Mouse (Mus musculus): ENCODE data around the gene H2afj.

Gene H2afj

DNA sequence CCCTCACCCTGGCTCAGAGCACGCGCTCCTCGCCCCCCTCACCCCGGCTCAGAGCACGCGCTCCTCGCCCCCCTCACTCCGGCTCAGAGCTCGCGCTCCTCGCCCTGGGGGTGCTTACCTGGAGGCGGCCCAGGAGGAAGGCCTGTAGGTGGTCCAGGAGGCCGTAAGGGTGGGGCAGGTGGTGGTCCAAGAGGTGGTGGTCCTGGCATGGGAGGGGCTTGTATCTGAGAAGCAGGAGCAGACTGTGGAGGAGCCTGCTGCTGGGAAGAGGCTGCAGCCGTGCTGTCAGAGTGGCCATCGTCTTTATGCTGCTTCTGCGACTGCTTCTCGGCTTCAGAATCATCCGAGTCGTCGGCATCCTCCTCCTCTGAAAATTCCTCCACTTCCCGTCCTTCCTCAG lies 8.8 kb downstream of the H2afj start:
- no peak for DNase-seq (ENCODE audit: low read depth, low spot score)
- Histone ChIP-seq H3K36me3 (ENCODE audit: control insufficient read depth, insufficient read depth, low read length, poor library complexity, severe bottlenecking) (peaks cover 17% of the 10 kb centered on the region), H3K27me3 (ENCODE audit: control insufficient read depth, insufficient read depth, low read length, poor library complexity, severe bottlenecking) (no peaks in the 10 kb centered on the region)

DNA sequence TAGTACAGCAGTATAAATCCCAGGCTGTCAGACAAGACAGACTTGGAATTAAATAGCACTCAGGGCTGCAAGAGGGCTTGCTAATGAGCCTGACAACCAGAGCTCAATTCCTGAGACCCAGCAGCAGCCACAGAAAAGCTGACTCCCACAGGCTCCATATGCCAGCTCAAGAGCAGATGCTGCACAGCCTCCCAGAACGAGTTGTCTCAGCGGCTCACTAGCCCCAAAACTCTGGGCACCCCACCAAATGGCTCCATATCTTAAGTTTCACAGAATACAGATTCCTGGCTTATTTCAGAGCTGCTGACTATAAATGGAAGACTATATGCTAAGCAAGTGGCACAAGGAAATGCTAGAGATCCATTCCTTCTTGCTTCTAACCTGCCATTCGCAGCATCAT lies 9.5 kb downstream of the H2afj start:
- Histone ChIP-seq H3K36me3 (ENCODE audit: control insufficient read depth, insufficient read depth, low read length, poor library complexity, severe bottlenecking) (peaks cover 19% of the 10 kb centered on the region), H3K27me3 (ENCODE audit: control insufficient read depth, insufficient read depth, low read length, poor library complexity, severe bottlenecking) (no peaks in the 10 kb centered on the region)
- DNase-seq (ENCODE audit: low read depth, low spot score): no peak

DNA sequence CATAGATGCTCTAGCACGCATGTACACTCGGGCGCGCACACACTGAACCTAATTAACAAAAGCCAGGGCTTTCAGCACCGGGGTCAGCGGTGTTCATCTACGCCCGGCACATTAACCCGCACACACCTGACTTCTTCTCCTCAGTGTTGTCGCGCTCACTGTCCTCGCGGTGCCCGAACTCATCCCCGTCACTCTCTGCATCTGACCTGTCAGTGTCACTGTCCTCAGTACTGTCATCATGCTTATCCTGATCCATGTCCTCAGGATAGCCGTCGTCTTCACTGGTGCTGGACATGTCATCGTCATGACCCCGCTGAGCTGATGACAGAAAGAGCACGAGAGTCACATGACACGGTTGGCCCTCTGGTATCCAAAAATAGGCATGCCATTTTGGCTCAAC lies 12.3 kb downstream of the H2afj start:
- H3K36me3 ChIP-seq (ENCODE audit: control insufficient read depth, insufficient read depth, low read length, poor library complexity, severe bottlenecking): peaks cover 23% of the 10 kb centered on the region
- no peak for DNase-seq (ENCODE audit: low read depth, low spot score)
- H3K27me3 ChIP-seq (ENCODE audit: control insufficient read depth, insufficient read depth, low read length, poor library complexity, severe bottlenecking): no peaks in the 10 kb centered on the region

- H3K36me3 ChIP-seq (ENCODE audit: control insufficient read depth, insufficient read depth, low read length, poor library complexity, severe bottlenecking): peaks cover 23% of the 10 kb centered on the region
- no peak for DNase-seq (ENCODE audit: low read depth, low spot score)
- no peaks in the 10 kb centered on the region for H3K27me3 ChIP-seq (ENCODE audit: control insufficient read depth, insufficient read depth, low read length, poor library complexity, severe bottlenecking)
These were observed 13.0 kb downstream of the H2afj start for GRCm38 (mm10) chr6:136821086-136821485.

DNA sequence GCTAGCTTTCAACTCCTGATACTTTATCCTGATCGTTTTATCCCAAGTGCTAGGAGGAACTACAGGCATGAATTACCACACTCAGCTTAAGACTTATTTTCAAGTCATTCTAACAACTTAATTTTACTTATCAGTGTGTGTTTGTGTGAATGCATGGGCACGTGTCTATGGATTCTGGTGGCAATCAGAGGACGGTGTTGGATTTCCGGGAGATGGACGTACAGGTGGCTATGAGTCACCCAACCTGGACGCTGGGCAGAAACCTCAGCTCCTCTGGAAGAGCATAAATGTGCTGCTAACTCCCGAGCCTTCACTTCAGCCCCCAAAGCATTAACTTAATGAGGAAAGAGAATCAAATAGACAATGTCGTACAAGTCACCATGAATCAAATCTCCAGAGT lies 16.9 kb downstream of the H2afj start:
- no peaks in the 10 kb centered on the region for H3K27me3 ChIP-seq (ENCODE audit: control insufficient read depth, insufficient read depth, low read length, poor library complexity, severe bottlenecking)

GRCm38 (mm10) chr6:136827116-136827515 lies 19.1 kb downstream of the H2afj start:
- Histone ChIP-seq H3K27me3 (ENCODE audit: control insufficient read depth, insufficient read depth, low read length, poor library complexity, severe bottlenecking) (no peaks in the 10 kb centered on the region), H3K36me3 (ENCODE audit: control insufficient read depth, insufficient read depth, low read length, poor library complexity, severe bottlenecking) (peaks cover 9% of the 10 kb centered on the region)
- DNase-seq (ENCODE audit: low read depth, low spot score): no peak

More for the DNA sequence above, 16.9 kb downstream of the H2afj start:
- peaks cover 11% of the 10 kb centered on the region for H3K36me3 ChIP-seq (ENCODE audit: control insufficient read depth, insufficient read depth, low read length, poor library complexity, severe bottlenecking)
- DNase-seq (ENCODE audit: low read depth, low spot score): no peak

DNA sequence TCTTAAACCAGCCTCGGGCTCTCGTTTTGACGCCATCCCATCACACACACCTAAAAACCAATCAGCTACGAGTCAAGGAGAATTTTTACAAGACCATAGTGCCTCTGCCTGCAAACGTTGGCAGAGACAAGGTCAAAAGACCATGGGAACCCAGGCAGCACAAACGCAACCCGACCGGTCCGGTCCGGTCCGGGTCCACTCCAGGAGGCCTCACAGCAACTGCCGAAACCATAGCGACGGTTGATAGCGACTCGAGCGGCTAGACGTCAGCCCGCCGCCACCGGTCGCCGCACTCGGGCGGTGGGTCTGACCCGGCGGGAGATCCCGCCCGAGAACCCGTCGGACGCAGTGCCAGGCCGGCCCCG lies 19.5 kb downstream of the H2afj start, which contains the start of gene BC049715:
Gene BC049715 (plus strand): TSS at position 111 of the 365 bp plus-strand sequence.
- Histone ChIP-seq H3K27me3 (ENCODE audit: control insufficient read depth, insufficient read depth, low read length, poor library complexity, severe bottlenecking) (no peaks in the 10 kb centered on the region), H3K36me3 (ENCODE audit: control insufficient read depth, insufficient read depth, low read length, poor library complexity, severe bottlenecking) (peaks cover 7% of the 10 kb centered on the region)
- no peak for DNase-seq (ENCODE audit: low read depth, low spot score)

GRCm38 (mm10) chr6:136827881-136828561 lies 20.0 kb downstream of the H2afj start, which contains the start of gene Wbp11:
Gene Wbp11 (minus strand): TSS chr6:136828233.
- DNase-seq (ENCODE audit: low read depth, low spot score): peak; percentile 98

GRCm38 (mm10) chr6:136828681-136829080 lies 20.6 kb downstream of the H2afj start:
- no peaks in the 10 kb centered on the region for H3K27me3 ChIP-seq (ENCODE audit: control insufficient read depth, insufficient read depth, low read length, poor library complexity, severe bottlenecking)
- no peak for DNase-seq (ENCODE audit: low read depth, low spot score)
- peaks cover 4% of the 10 kb centered on the region; the same call in 1 of the 2 replicates for H3K36me3 ChIP-seq (ENCODE audit: control insufficient read depth, insufficient read depth, low read length, poor library complexity, severe bottlenecking)

More at GRCm38 (mm10) chr6:136827881-136828561, 20.0 kb downstream of the H2afj start, which contains the start of gene Wbp11:
- no peaks in the 10 kb centered on the region for H3K27me3 ChIP-seq (ENCODE audit: control insufficient read depth, insufficient read depth, low read length, poor library complexity, severe bottlenecking)
- peaks cover 4% of the 10 kb centered on the region; the same call in 1 of the 2 replicates for H3K36me3 ChIP-seq (ENCODE audit: control insufficient read depth, insufficient read depth, low read length, poor library complexity, severe bottlenecking)

GRCm38 (mm10) chr6:136831712-136832111 lies 23.7 kb downstream of the H2afj start:
- peak; percentile 63 for DNase-seq (ENCODE audit: low read depth, low spot score)
- H3K36me3 ChIP-seq (ENCODE audit: control insufficient read depth, insufficient read depth, low read length, poor library complexity, severe bottlenecking): no peaks in the 10 kb centered on the region
- H3K27me3 ChIP-seq (ENCODE audit: control insufficient read depth, insufficient read depth, low read length, poor library complexity, severe bottlenecking): no peaks in the 10 kb centered on the region

DNA sequence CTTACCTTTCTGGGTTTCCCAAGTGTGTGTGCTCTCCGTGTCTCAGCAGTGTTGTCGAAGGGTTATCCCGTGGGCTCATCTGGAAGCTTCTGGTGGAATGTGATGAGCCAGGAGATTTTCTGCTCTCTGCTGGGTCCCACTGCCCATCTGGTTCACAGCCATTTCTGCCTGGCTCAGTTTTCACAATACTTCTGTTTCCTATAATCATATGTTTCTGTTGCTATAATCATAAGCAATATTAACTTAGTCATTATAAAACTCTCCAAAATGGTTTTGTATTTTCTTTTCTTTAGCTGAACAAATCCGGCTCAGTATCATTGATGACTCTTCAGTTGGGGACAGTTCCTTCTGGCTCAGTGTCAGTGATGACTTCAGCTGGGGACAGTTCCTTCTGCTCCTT lies 27.3 kb downstream of the H2afj start, which contains the start of gene Smco3:
Gene Smco3 (minus strand): TSS at position 101 of the 400 bp plus-strand sequence.
- no peak for DNase-seq (ENCODE audit: low read depth, low spot score)
- Histone ChIP-seq H3K36me3 (ENCODE audit: control insufficient read depth, insufficient read depth, low read length, poor library complexity, severe bottlenecking) (no peaks in the 10 kb centered on the region), H3K27me3 (ENCODE audit: control insufficient read depth, insufficient read depth, low read length, poor library complexity, severe bottlenecking) (no peaks in the 10 kb centered on the region)

DNA sequence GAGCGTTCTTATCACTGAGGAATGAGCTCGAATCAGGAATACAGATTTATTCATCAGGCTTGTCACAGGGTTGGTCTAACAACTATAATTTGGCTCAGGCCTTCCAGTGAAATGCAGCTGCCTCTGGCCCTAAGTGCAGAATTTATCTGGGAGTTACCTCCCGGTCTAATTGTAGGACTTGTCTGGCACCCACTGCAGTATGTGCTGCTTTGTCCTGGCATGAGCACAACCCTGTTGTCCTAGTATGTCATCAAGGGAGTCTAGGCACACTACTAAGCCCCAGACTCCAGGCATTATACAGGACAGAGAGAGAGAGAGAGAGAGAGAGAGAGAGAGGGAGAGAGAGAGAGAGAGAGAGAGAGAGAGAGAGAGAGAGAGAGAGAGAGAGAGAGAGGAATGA lies 29.3 kb downstream of the H2afj start:
- DNase-seq (ENCODE audit: low read depth, low spot score): no peak
- Histone ChIP-seq H3K27me3 (ENCODE audit: control insufficient read depth, insufficient read depth, low read length, poor library complexity, severe bottlenecking) (no peaks in the 10 kb centered on the region), H3K36me3 (ENCODE audit: control insufficient read depth, insufficient read depth, low read length, poor library complexity, severe bottlenecking) (no peaks in the 10 kb centered on the region)

DNA sequence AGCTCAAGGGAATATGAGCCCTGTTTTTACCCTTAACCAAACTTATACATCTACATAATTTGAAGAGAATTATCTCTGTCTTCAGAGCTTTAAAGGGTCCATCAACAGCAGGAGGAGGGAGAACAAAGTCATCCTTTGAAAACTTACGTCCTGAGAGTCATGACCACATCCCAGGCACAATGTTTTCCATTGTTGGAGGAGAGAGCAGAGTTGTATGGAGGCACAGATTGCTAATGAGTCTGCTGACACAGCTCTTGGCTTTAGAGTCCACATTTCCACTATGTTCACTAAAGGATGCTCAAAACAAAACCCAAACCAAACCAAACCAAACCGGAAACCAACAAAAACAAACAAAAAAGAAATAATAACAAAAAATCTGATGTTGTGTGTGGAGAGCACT lies 36.9 kb downstream of the H2afj start:
- no peaks in the 10 kb centered on the region for H3K27me3 ChIP-seq (ENCODE audit: control insufficient read depth, insufficient read depth, low read length, poor library complexity, severe bottlenecking)
- no peaks in the 10 kb centered on the region for H3K36me3 ChIP-seq (ENCODE audit: control insufficient read depth, insufficient read depth, low read length, poor library complexity, severe bottlenecking)
- no peak for DNase-seq (ENCODE audit: low read depth, low spot score)

- no peaks in the 10 kb centered on the region for H3K27me3 ChIP-seq (ENCODE audit: control insufficient read depth, insufficient read depth, low read length, poor library complexity, severe bottlenecking)
These were observed 37.8 kb downstream of the H2afj start for GRCm38 (mm10) chr6:136845706-136846480.

DNA sequence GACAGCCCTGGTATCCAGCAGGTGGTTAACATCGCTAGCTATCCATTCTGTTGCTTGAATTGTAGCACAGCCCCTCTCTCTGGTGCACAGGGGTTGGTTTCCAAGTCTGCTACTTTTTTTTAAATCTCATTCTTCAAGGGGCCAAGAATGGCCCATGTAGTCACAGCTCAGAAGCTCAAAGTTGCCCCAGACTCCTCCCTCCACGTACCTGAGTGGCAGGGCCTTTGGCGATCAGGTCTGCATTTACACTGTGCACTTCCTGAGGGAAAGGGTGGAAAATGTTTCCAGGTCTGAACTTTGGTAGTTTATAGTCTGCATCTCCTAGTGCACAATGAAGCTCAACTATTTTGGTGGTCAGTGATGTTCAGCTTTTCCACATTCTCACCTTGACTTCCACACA lies 39.2 kb downstream of the H2afj start:
- DNase-seq (ENCODE audit: low read depth, low spot score): no peak
- Histone ChIP-seq H3K36me3 (ENCODE audit: control insufficient read depth, insufficient read depth, low read length, poor library complexity, severe bottlenecking) (no peaks in the 10 kb centered on the region), H3K27me3 (ENCODE audit: control insufficient read depth, insufficient read depth, low read length, poor library complexity, severe bottlenecking) (no peaks in the 10 kb centered on the region)

More at GRCm38 (mm10) chr6:136845706-136846480, 37.8 kb downstream of the H2afj start:
- H3K36me3 ChIP-seq (ENCODE audit: control insufficient read depth, insufficient read depth, low read length, poor library complexity, severe bottlenecking): no peaks in the 10 kb centered on the region
- DNase-seq (ENCODE audit: low read depth, low spot score): no peak

Measured in splenic B cell, adult 2 months (primary cell).